Mouse (Mus musculus) small intestine, adult 2 months (tissue): ENCODE results near the gene Dapk2.

ENCODE experiments used
- CTCF ChIP-seq: fragments of 200-500 bp; IDR thresholded peaks from 2 replicates; pipeline ENCODE4 v1.5.1; 2012; ENCODE audit warnings: low read depth, mild to moderate bottlenecking, control low read depth, inconsistent platforms, low read length, moderate library complexity, mixed read lengths; ENCODE audit not compliant: insufficient replicate concordance, insufficient read length; ENCODE audit errors: extremely low read depth
- POLR2A ChIP-seq: fragments of 200-500 bp; IDR thresholded peaks from 2 replicates; pipeline ENCODE4 v1.6.1; 2012; ENCODE audit warnings: low read depth, mild to moderate bottlenecking, control low read depth, inconsistent platforms, low read length, moderate library complexity

DNA sequence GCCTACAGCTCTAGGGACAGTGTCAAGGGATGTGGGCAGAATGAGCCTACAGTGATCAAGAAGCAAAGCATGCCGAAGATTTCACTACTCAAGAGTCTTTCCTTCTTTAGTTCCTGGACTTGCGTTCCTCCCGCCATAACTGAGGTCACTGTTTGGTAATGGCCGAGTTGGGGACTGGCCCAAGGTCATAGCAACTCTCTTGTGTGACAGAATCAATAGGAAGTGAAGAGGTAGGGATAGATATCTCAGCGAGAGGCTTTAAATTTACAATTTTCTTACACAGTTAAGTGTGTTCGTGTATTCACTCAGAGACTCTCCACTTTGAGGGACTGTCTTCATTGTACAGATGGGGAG is 30.9 kb upstream of the Dapk2 start:
- TF ChIP-seq CTCF (no peak), POLR2A (no peak)
